Mouse (Mus musculus): ENCODE results near the gene Bst2.

Gene Bst2

GRCm38 (mm10) chr8:71567587-71567986 is 30.3 kb upstream of the Bst2 start:
- no peak for TF ChIP-seq GATA4 (IDR thresholded peaks at IDR 0.05; ENCODE audit: insufficient replicate concordance, low read length)

GRCm38 (mm10) chr8:71566501-71566900 is 29.2 kb upstream of the Bst2 start, which contains the start of gene Nxnl1:
Nxnl1 (minus strand) TSS chr8:71566601.
- no peak for TF ChIP-seq GATA4 (IDR thresholded peaks at IDR 0.05; ENCODE audit: insufficient replicate concordance, low read length)

- TF ChIP-seq GATA4 (IDR thresholded peaks at IDR 0.05; ENCODE audit: insufficient replicate concordance, low read length): no peak
Measured at GRCm38 (mm10) chr8:71563992-71564391, 26.7 kb upstream of the Bst2 start.

GRCm38 (mm10) chr8:71562751-71563150 is 25.5 kb upstream of the Bst2 start:
- TF ChIP-seq GATA4 (IDR thresholded peaks at IDR 0.05; ENCODE audit: insufficient replicate concordance, low read length): no peak

- TF ChIP-seq GATA4 (IDR thresholded peaks at IDR 0.05; ENCODE audit: insufficient replicate concordance, low read length): no peak
Measured at GRCm38 (mm10) chr8:71561401-71561800, 24.1 kb upstream of the Bst2 start.

GRCm38 (mm10) chr8:71560765-71561164 is 23.5 kb upstream of the Bst2 start:
- no peak for TF ChIP-seq GATA4 (IDR thresholded peaks at IDR 0.05; ENCODE audit: insufficient replicate concordance, low read length)

- TF ChIP-seq GATA4 (IDR thresholded peaks at IDR 0.05; ENCODE audit: insufficient replicate concordance, low read length): no peak
Measured at GRCm38 (mm10) chr8:71560071-71560470, 22.8 kb upstream of the Bst2 start.

GRCm38 (mm10) chr8:71558958-71559690 is 21.9 kb upstream of the Bst2 start:
- TF ChIP-seq GATA4 (IDR thresholded peaks at IDR 0.05; ENCODE audit: insufficient replicate concordance, low read length): no peak

GRCm38 (mm10) chr8:71558071-71558957 is 21.1 kb upstream of the Bst2 start, which contains the start of gene Tmem221:
Tmem221 (minus strand) TSS chr8:71558871.
- TF ChIP-seq GATA4 (IDR thresholded peaks at IDR 0.05; ENCODE audit: insufficient replicate concordance, low read length): no peak

GRCm38 (mm10) chr8:71554644-71555043 is 17.4 kb upstream of the Bst2 start:
- TF ChIP-seq GATA4 (IDR thresholded peaks at IDR 0.05; ENCODE audit: insufficient replicate concordance, low read length): no peak

GRCm38 (mm10) chr8:71554001-71554400 is 16.7 kb upstream of the Bst2 start:
- no peak for TF ChIP-seq GATA4 (IDR thresholded peaks at IDR 0.05; ENCODE audit: insufficient replicate concordance, low read length)

GRCm38 (mm10) chr8:71552770-71553169 is 15.5 kb upstream of the Bst2 start:
- TF ChIP-seq GATA4 (IDR thresholded peaks at IDR 0.05; ENCODE audit: insufficient replicate concordance, low read length): no peak

- no peak for TF ChIP-seq GATA4 (IDR thresholded peaks at IDR 0.05; ENCODE audit: insufficient replicate concordance, low read length)
Measured at GRCm38 (mm10) chr8:71550754-71551153, 13.5 kb upstream of the Bst2 start.

- no peak for TF ChIP-seq GATA4 (IDR thresholded peaks at IDR 0.05; ENCODE audit: insufficient replicate concordance, low read length)
Measured at GRCm38 (mm10) chr8:71547590-71547989, 10.3 kb upstream of the Bst2 start.

- TF ChIP-seq GATA4 (IDR thresholded peaks at IDR 0.05; ENCODE audit: insufficient replicate concordance, low read length): no peak
Measured at GRCm38 (mm10) chr8:71545053-71545452, 7.8 kb upstream of the Bst2 start.

- TF ChIP-seq GATA4 (IDR thresholded peaks at IDR 0.05; ENCODE audit: insufficient replicate concordance, low read length): no peak
Measured at GRCm38 (mm10) chr8:71543755-71544154, 6.5 kb upstream of the Bst2 start.
